Mouse (Mus musculus): ENCODE results near the gene Cldn13. TPM values are rescaled to one million over a fixed set of nuclear protein-coding genes. Genes with fewer than 3 reads are reported as not detected.

Gene Cldn13
- polyA plus RNA-seq, 1 experiment from 2014 or later: 258 TPM

- 72% methylated on average over 8 of the region's 8 CpGs for WGBS (ENCODE audit: insufficient replicate concordance)
- no peaks in the 10 kb centered on the region for H3K36me3 ChIP-seq (ENCODE audit: control insufficient read depth, insufficient read depth)
Measured at GRCm38 (mm10) chr5:134873034-134873433, 42.3 kb downstream of the Cldn13 start.

GRCm38 (mm10) chr5:134872597-134872996 is 42.7 kb downstream of the Cldn13 start:
- no peaks in the 10 kb centered on the region for H3K36me3 ChIP-seq (ENCODE audit: control insufficient read depth, insufficient read depth)
- no peak overlapping the region for H3K27ac ChIP-seq (ENCODE audit: low read length)
- no peak overlapping the region for H3K4me2 ChIP-seq (ENCODE audit: low read depth, low read length)
- H3K27me3 ChIP-seq (ENCODE audit: control insufficient read depth, insufficient read depth, low read depth, low read length): no peaks in the 10 kb centered on the region
- WGBS (ENCODE audit: insufficient replicate concordance): 41% methylated on average over 5 of the region's 5 CpGs
- no peaks in the 10 kb centered on the region for H3K9me3 ChIP-seq (replicated peaks; ENCODE audit: control insufficient read depth, low read length)
- ATAC-seq (ENCODE audit: low read depth): no peak
- no peak overlapping the region for H3K4me3 ChIP-seq (ENCODE audit: low read depth, low read length)
- H3K9ac ChIP-seq (ENCODE audit: low read depth, low read length): no peak overlapping the region
- H3K4me1 ChIP-seq (ENCODE audit: control insufficient read depth, low read depth, low read length): no peaks in the 10 kb centered on the region

More at GRCm38 (mm10) chr5:134873034-134873433, 42.3 kb downstream of the Cldn13 start:
- Histone ChIP-seq H3K4me2 (ENCODE audit: low read depth, low read length) (no peak overlapping the region), H3K4me1 (ENCODE audit: control insufficient read depth, low read depth, low read length) (no peaks in the 10 kb centered on the region), H3K27me3 (ENCODE audit: control insufficient read depth, insufficient read depth, low read depth, low read length) (no peaks in the 10 kb centered on the region), H3K9ac (ENCODE audit: low read depth, low read length) (no peak overlapping the region), H3K27ac (ENCODE audit: low read length) (no peak overlapping the region), H3K9me3 (replicated peaks; ENCODE audit: control insufficient read depth, low read length) (no peaks in the 10 kb centered on the region), H3K4me3 (ENCODE audit: low read depth, low read length) (no peak overlapping the region)
- no peak for ATAC-seq (ENCODE audit: low read depth)

- Histone ChIP-seq H3K27me3 (ENCODE audit: control insufficient read depth, insufficient read depth, low read depth, low read length) (no peaks in the 10 kb centered on the region), H3K36me3 (ENCODE audit: control insufficient read depth, insufficient read depth) (no peaks in the 10 kb centered on the region), H3K4me1 (ENCODE audit: control insufficient read depth, low read depth, low read length) (no peaks in the 10 kb centered on the region), H3K9ac (ENCODE audit: low read depth, low read length) (no peak overlapping the region), H3K9me3 (replicated peaks; ENCODE audit: control insufficient read depth, low read length) (no peaks in the 10 kb centered on the region), H3K4me2 (ENCODE audit: low read depth, low read length) (no peak overlapping the region), H3K4me3 (ENCODE audit: low read depth, low read length) (no peak overlapping the region), H3K27ac (ENCODE audit: low read length) (no peak overlapping the region)
- ATAC-seq (ENCODE audit: low read depth): no peak
- WGBS (ENCODE audit: insufficient replicate concordance): 44% methylated on average over 5 of the region's 5 CpGs
Measured at GRCm38 (mm10) chr5:134868506-134868905, 46.8 kb downstream of the Cldn13 start.

GRCm38 (mm10) chr5:134867320-134868144 is 47.8 kb downstream of the Cldn13 start:
- H3K36me3 ChIP-seq (ENCODE audit: control insufficient read depth, insufficient read depth): no peaks in the 10 kb centered on the region
- no peak for ATAC-seq (ENCODE audit: low read depth)
- no peak overlapping the region for H3K4me3 ChIP-seq (ENCODE audit: low read depth, low read length)
- no peak overlapping the region for H3K27ac ChIP-seq (ENCODE audit: low read length)
- no peaks in the 10 kb centered on the region for H3K27me3 ChIP-seq (ENCODE audit: control insufficient read depth, insufficient read depth, low read depth, low read length)
- no peaks in the 10 kb centered on the region for H3K9me3 ChIP-seq (replicated peaks; ENCODE audit: control insufficient read depth, low read length)
- no peak overlapping the region for H3K9ac ChIP-seq (ENCODE audit: low read depth, low read length)
- H3K4me2 ChIP-seq (ENCODE audit: low read depth, low read length): no peak overlapping the region
- WGBS (ENCODE audit: insufficient replicate concordance): 40% methylated on average over 18 of the region's 18 CpGs
- H3K4me1 ChIP-seq (ENCODE audit: control insufficient read depth, low read depth, low read length): no peaks in the 10 kb centered on the region

GRCm38 (mm10) chr5:134865158-134865557 is 50.2 kb downstream of the Cldn13 start:
- H3K4me1 ChIP-seq (ENCODE audit: control insufficient read depth, low read depth, low read length): no peaks in the 10 kb centered on the region
- no peaks in the 10 kb centered on the region for H3K36me3 ChIP-seq (ENCODE audit: control insufficient read depth, insufficient read depth)
- H3K27ac ChIP-seq (ENCODE audit: low read length): no peak overlapping the region
- H3K4me2 ChIP-seq (ENCODE audit: low read depth, low read length): no peak overlapping the region
- no peaks in the 10 kb centered on the region for H3K27me3 ChIP-seq (ENCODE audit: control insufficient read depth, insufficient read depth, low read depth, low read length)
- WGBS (ENCODE audit: insufficient replicate concordance): 57% methylated on average over 8 of the region's 8 CpGs
- H3K9ac ChIP-seq (ENCODE audit: low read depth, low read length): no peak overlapping the region
- no peak overlapping the region for H3K4me3 ChIP-seq (ENCODE audit: low read depth, low read length)
- no peak for ATAC-seq (ENCODE audit: low read depth)
- H3K9me3 ChIP-seq (replicated peaks; ENCODE audit: control insufficient read depth, low read length): no peaks in the 10 kb centered on the region

Other genes starting within 250 kb of the Cldn13 start
- 0.93 and 0.99 TPM in 2 replicates for gene Limk1, start 226.9 kb downstream of the Cldn13 start, polyA plus RNA-seq (2015; fragmentation: Nextera tagmentation; extraction: Ambion mirVana)
- 3.5 and 5.7 TPM in 2 replicates for gene Eln, start 168.2 kb downstream of the Cldn13 start, polyA plus RNA-seq (2015; fragmentation: Nextera tagmentation; extraction: Ambion mirVana)
- gene Tmem270, start 8.8 kb downstream of the Cldn13 start, polyA plus RNA-seq (2015; fragmentation: Nextera tagmentation; extraction: Ambion mirVana): 0.09 and 0.12 TPM in 2 replicates
- gene Mettl27, start 16.8 kb upstream of the Cldn13 start, polyA plus RNA-seq (2015; fragmentation: Nextera tagmentation; extraction: Ambion mirVana): 20.8 and 25.3 TPM in 2 replicates
- 0.28 and 0.71 TPM in 2 replicates for gene Cldn4, start 31.4 kb upstream of the Cldn13 start, polyA plus RNA-seq (2015; fragmentation: Nextera tagmentation; extraction: Ambion mirVana)
- gene Cldn3, start 70.7 kb upstream of the Cldn13 start, polyA plus RNA-seq (2015; fragmentation: Nextera tagmentation; extraction: Ambion mirVana): 2.6 and 4.7 TPM in 2 replicates
- gene Abhd11, start 93.6 kb upstream of the Cldn13 start, polyA plus RNA-seq (2015; fragmentation: Nextera tagmentation; extraction: Ambion mirVana): 26.2 and 26.6 TPM in 2 replicates
- 0.71 and 1.1 TPM in 2 replicates for gene Stx1a, start 108.0 kb upstream of the Cldn13 start, polyA plus RNA-seq (2015; fragmentation: Nextera tagmentation; extraction: Ambion mirVana)
- 14.0 and 15.2 TPM in 2 replicates for gene Dnajc30, start 148.7 kb upstream of the Cldn13 start, polyA plus RNA-seq (2015; fragmentation: Nextera tagmentation; extraction: Ambion mirVana)
- gene Bud23, start 149.4 kb upstream of the Cldn13 start, polyA plus RNA-seq (2015; fragmentation: Nextera tagmentation; extraction: Ambion mirVana): 43.0 and 46.5 TPM in 2 replicates
- 0.09 and 0.25 TPM in 2 replicates for gene Vps37d, start 162.7 kb upstream of the Cldn13 start, polyA plus RNA-seq (2015; fragmentation: Nextera tagmentation; extraction: Ambion mirVana)
- gene Mlxipl, start 174.4 kb upstream of the Cldn13 start, polyA plus RNA-seq (2015; fragmentation: Nextera tagmentation; extraction: Ambion mirVana): 9.6 and 14.1 TPM in 2 replicates
- 11.1 and 11.6 TPM in 2 replicates for gene Tbl2, start 234.1 kb upstream of the Cldn13 start, polyA plus RNA-seq (2015; fragmentation: Nextera tagmentation; extraction: Ambion mirVana)